Mouse (Mus musculus): ENCODE data around the gene Slc11a1. TPM values are rescaled to one million over a fixed set of nuclear protein-coding genes. Genes with fewer than 3 reads are reported as not detected.

The Slc11a1 gene
- polyA plus RNA-seq, 1 experiment from 2014 or later = 1.8 TPM

GRCm38 (mm10) chr1:74383385-74383784 lies 8.4 kb downstream of the Slc11a1 start:
- Histone ChIP-seq H3K27ac (no peak overlapping the region), H3K4me1 (replicated peaks) (peaks cover 16% of the 10 kb centered on the region), H3K36me3 (no peaks in the 10 kb centered on the region), H3K27me3 (ENCODE audit: insufficient read depth, poor library complexity, severe bottlenecking) (peaks cover under 1% of the 10 kb centered on the region), H3K9me3 (no peaks in the 10 kb centered on the region), H3K4me3 (no peak overlapping the region)
- WGBS = 89% methylated on average over 13 of the region's 13 CpGs
- DNase-seq (ENCODE audit: low spot score) = no peak

- no peaks in the 10 kb centered on the region for H3K9me3 ChIP-seq
- 89% methylated on average over 8 of the region's 8 CpGs for WGBS
- H3K4me3 ChIP-seq = no peak overlapping the region
- no peak overlapping the region for H3K27ac ChIP-seq
- no peaks in the 10 kb centered on the region for H3K36me3 ChIP-seq
- H3K27me3 ChIP-seq (ENCODE audit: insufficient read depth, poor library complexity, severe bottlenecking) = peaks cover 12% of the 10 kb centered on the region
- DNase-seq (ENCODE audit: low spot score) = no peak
- peaks cover 17% of the 10 kb centered on the region for H3K4me1 ChIP-seq (replicated peaks)
Observed at GRCm38 (mm10) chr1:74384525-74384924, 9.5 kb downstream of the Slc11a1 start.

GRCm38 (mm10) chr1:74385064-74385463 lies 10.1 kb downstream of the Slc11a1 start:
- Histone ChIP-seq H3K36me3 (no peaks in the 10 kb centered on the region), H3K27ac (no peak overlapping the region; the same call in 1 of the 2 replicates), H3K9me3 (no peaks in the 10 kb centered on the region), H3K4me3 (no peak overlapping the region), H3K4me1 (replicated peaks) (peaks cover 23% of the 10 kb centered on the region), H3K27me3 (ENCODE audit: insufficient read depth, poor library complexity, severe bottlenecking) (peaks cover 17% of the 10 kb centered on the region)
- DNase-seq (ENCODE audit: low spot score) = no peak
- WGBS = 94% methylated on average over 10 of the region's 10 CpGs

DNA sequence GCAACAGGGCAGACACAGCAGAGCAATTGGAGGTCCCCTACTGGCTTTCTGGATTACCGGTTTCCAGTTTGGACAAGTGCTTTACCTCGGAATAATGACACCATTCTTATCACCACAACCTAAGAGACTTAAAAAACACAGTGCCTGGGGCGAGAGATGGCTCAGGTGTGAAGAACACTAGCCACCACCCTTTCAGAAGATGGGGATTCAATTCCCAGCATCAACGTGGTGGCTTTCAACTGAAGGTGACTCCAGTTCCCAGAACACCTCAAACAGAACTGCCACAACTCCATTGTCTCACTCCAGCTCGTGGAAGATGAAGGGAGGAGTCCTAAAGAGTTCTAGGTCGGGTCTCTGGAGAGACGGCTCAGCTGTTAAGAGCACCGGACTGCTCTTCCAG lies 10.5 kb downstream of the Slc11a1 start:
- H3K27ac ChIP-seq = no peak overlapping the region; the same call in 1 of the 2 replicates
- H3K4me1 ChIP-seq (replicated peaks) = peaks cover 27% of the 10 kb centered on the region
- no peak for DNase-seq (ENCODE audit: low spot score)
- H3K27me3 ChIP-seq (ENCODE audit: insufficient read depth, poor library complexity, severe bottlenecking) = peaks cover 22% of the 10 kb centered on the region
- no peaks in the 10 kb centered on the region for H3K36me3 ChIP-seq
- no peak overlapping the region for H3K4me3 ChIP-seq
- 91% methylated on average over 8 of the region's 8 CpGs for WGBS
- no peaks in the 10 kb centered on the region for H3K9me3 ChIP-seq

GRCm38 (mm10) chr1:74386363-74386713 lies 11.3 kb downstream of the Slc11a1 start:
- Histone ChIP-seq H3K9me3 (no peaks in the 10 kb centered on the region), H3K4me1 (replicated peaks) (peaks cover 33% of the 10 kb centered on the region), H3K27ac (peak overlapping the region; percentile 95), H3K4me3 (peak overlapping the region; percentile 68), H3K27me3 (ENCODE audit: insufficient read depth, poor library complexity, severe bottlenecking) (peaks cover 25% of the 10 kb centered on the region), H3K36me3 (no peaks in the 10 kb centered on the region)
- DNase-seq (ENCODE audit: low spot score) = no peak
- WGBS = 65% methylated on average over 7 of the region's 10 CpGs

GRCm38 (mm10) chr1:74386714-74387385 lies 11.9 kb downstream of the Slc11a1 start:
- H3K27me3 ChIP-seq (ENCODE audit: insufficient read depth, poor library complexity, severe bottlenecking) = peaks cover 25% of the 10 kb centered on the region
- H3K27ac ChIP-seq = peak overlapping the region; percentile 95
- peak; percentile 96 for DNase-seq (ENCODE audit: low spot score)
- peak overlapping the region; percentile 68 for H3K4me3 ChIP-seq
- under 1% methylated on average over 26 of the region's 26 CpGs for WGBS
- H3K36me3 ChIP-seq = no peaks in the 10 kb centered on the region
- no peaks in the 10 kb centered on the region for H3K9me3 ChIP-seq
- peaks cover 33% of the 10 kb centered on the region for H3K4me1 ChIP-seq (replicated peaks)

- Histone ChIP-seq H3K4me3 (peak overlapping the region; percentile 68), H3K9me3 (no peaks in the 10 kb centered on the region), H3K27me3 (ENCODE audit: insufficient read depth, poor library complexity, severe bottlenecking) (peaks cover 25% of the 10 kb centered on the region), H3K36me3 (no peaks in the 10 kb centered on the region), H3K27ac (peak overlapping the region; percentile 95), H3K4me1 (replicated peaks) (peaks cover 40% of the 10 kb centered on the region)
- WGBS = 55% methylated on average over 15 of the region's 15 CpGs
- DNase-seq (ENCODE audit: low spot score) = no peak
Observed at GRCm38 (mm10) chr1:74387386-74387988, 12.5 kb downstream of the Slc11a1 start.

DNA sequence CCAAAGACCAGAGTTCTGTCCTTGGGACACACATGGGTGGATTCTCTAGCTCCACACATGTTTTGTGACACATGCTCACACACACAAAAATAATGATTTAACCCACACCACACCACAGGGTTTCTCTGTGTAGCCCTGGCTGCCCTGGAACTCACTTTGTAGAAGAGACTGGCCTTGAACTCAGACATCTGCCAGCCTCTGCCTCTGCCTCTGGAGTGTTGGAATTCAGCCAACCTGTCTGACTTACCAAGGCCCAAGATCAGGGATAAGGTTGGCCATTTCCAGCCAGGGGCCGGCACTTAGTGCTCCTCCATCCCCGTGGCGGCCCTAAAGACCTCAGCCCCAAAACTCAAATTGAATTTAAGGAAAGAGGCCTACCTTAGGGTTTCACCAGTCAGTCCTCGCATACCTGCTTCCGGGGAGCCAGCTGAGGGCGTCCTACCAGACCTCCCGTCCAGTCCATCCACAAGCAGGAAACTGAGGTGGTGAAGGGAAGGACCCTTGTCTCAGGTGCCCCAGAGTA lies 13.5 kb downstream of the Slc11a1 start:
- DNase-seq (ENCODE audit: low spot score) = no peak

DNA sequence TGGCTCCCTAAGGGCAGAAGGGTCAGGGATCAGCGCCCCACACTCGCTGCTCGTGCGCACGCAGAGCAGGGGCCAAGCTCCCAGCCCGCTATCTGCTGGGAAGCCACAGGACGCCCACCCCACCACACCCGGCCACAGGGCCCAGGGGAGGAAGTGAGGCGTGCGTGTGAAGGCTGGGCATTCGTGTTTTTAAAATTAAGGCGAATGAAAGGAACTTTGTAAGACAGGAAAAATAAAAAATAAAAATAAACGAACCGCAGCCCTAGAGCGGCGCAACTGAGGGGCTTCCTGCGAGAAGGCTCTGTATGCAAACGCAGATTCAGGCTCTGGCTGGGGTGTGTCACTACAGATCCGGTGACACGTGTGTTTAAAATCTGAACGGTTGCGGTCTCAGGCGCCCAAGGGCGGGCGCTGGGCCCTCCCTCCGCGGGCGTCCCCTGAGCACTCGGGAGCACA lies 14.9 kb downstream of the Slc11a1 start:
- peaks cover 54% of the 10 kb centered on the region for H3K4me1 ChIP-seq (replicated peaks)
- peak; percentile 42 for DNase-seq (ENCODE audit: low spot score)
- peak overlapping the region; percentile 69 for H3K27ac ChIP-seq
- H3K36me3 ChIP-seq = peaks cover 20% of the 10 kb centered on the region
- peak overlapping the region; percentile 97 for H3K4me3 ChIP-seq
- no peaks in the 10 kb centered on the region for H3K9me3 ChIP-seq
- peaks cover 25% of the 10 kb centered on the region for H3K27me3 ChIP-seq (ENCODE audit: insufficient read depth, poor library complexity, severe bottlenecking)
- 2% methylated on average over 29 of the region's 29 CpGs for WGBS

More for the DNA sequence above, 13.5 kb downstream of the Slc11a1 start:
- Histone ChIP-seq H3K9me3 (no peaks in the 10 kb centered on the region), H3K27me3 (ENCODE audit: insufficient read depth, poor library complexity, severe bottlenecking) (peaks cover 25% of the 10 kb centered on the region), H3K27ac (no peak overlapping the region), H3K4me3 (no peak overlapping the region), H3K4me1 (replicated peaks) (peaks cover 49% of the 10 kb centered on the region), H3K36me3 (peaks cover 6% of the 10 kb centered on the region)
- WGBS = 70% methylated on average over 7 of the region's 7 CpGs

DNA sequence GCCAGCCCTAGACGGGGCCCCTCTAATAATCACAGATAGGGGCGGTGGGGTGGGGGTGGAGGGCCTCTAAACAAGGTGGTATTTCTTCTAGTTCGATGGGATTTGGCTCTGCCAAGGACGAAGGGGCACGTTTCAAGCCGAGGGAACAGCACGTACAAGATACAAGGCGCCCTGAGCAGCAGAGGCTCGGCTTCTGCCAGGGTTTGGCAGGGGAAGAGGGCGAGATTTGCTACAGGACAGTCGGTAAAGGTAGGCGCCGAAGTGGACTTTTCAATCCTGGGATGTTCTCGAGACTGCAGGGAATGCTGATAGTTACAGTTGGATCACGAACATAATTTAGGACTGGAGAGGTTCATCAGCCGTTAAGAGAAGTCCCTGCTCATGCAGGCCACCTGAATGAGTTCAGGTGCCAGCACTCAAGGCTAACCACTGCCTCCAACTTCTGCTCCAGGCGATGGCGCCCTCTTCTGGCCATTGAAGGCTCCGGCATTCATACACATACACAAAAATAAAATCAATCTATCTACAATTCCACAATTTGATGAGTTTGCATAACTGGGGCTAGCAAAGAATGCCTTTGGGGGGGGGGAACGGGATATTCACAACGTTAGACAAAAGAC lies 15.4 kb downstream of the Slc11a1 start:
- peaks cover 54% of the 10 kb centered on the region for H3K4me1 ChIP-seq (replicated peaks)
- no peaks in the 10 kb centered on the region for H3K9me3 ChIP-seq
- WGBS = 5% methylated on average over 21 of the region's 21 CpGs
- H3K4me3 ChIP-seq = peak overlapping the region; percentile 97
- peak overlapping the region; percentile 69 for H3K27ac ChIP-seq
- H3K27me3 ChIP-seq (ENCODE audit: insufficient read depth, poor library complexity, severe bottlenecking) = peaks cover 25% of the 10 kb centered on the region
- peaks cover 25% of the 10 kb centered on the region for H3K36me3 ChIP-seq
- peak; percentile 62 for DNase-seq (ENCODE audit: low spot score)

GRCm38 (mm10) chr1:74390924-74391748 lies 16.1 kb downstream of the Slc11a1 start, which contains the start of gene Ctdsp1:
TSS of gene Ctdsp1 (plus strand) at chr1:74391509.
- 2% methylated on average over 47 of the region's 51 CpGs for WGBS
- Histone ChIP-seq H3K9me3 (no peaks in the 10 kb centered on the region), H3K27me3 (ENCODE audit: insufficient read depth, poor library complexity, severe bottlenecking) (peaks cover 25% of the 10 kb centered on the region), H3K36me3 (peaks cover 30% of the 10 kb centered on the region), H3K4me3 (peak within 1 kb of the TSS; percentile 97), H3K4me1 (replicated peaks) (peaks cover 54% of the 10 kb centered on the region), H3K27ac (peak within 1 kb of the TSS; percentile 99)
- DNase-seq (ENCODE audit: low spot score) = peak; percentile 96

- peaks cover 55% of the 10 kb centered on the region for H3K4me1 ChIP-seq (replicated peaks)
- DNase-seq (ENCODE audit: low spot score) = peak; percentile 68
- no peaks in the 10 kb centered on the region for H3K9me3 ChIP-seq
- H3K36me3 ChIP-seq = peaks cover 30% of the 10 kb centered on the region
- peak overlapping the region; percentile 97 for H3K4me3 ChIP-seq
- H3K27ac ChIP-seq = peak overlapping the region; percentile 99
- WGBS = under 1% methylated on average over 63 of the region's 63 CpGs
- peaks cover 25% of the 10 kb centered on the region for H3K27me3 ChIP-seq (ENCODE audit: insufficient read depth, poor library complexity, severe bottlenecking)
Observed at GRCm38 (mm10) chr1:74391844-74392441, 16.9 kb downstream of the Slc11a1 start.
